Mouse (Mus musculus) ES-Bruce4 (cell line): ENCODE data around the gene Ppt1. TPM values are rescaled to one million over a fixed set of nuclear protein-coding genes. Genes with fewer than 3 reads are reported as not detected.
A peak's percentile ranks its signal among the peaks of the same experiment; 100 is the strongest.

ENCODE experiments used
- H3K27ac ChIP-seq: 2 replicates; pipeline ENCODE4 v1.5.1; 2012; ENCODE audit warnings: low read length, inconsistent platforms; ENCODE audit not compliant: insufficient read depth
- H3K27me3 ChIP-seq: 2 replicates; pipeline ENCODE4 v1.6.1; 2012; ENCODE audit warnings: mild to moderate bottlenecking, low read length, inconsistent platforms; ENCODE audit not compliant: control insufficient read depth, poor library complexity, insufficient read depth, severe bottlenecking
- H3K36me3 ChIP-seq: 2 replicates; pipeline ENCODE4 v1.6.1; 2012; ENCODE audit warnings: inconsistent platforms, mild to moderate bottlenecking, low read length, moderate library complexity; ENCODE audit not compliant: control insufficient read depth, poor library complexity, insufficient read depth, severe bottlenecking
- H3K4me1 ChIP-seq: one replicate; pipeline ENCODE4 v1.8.1; 2011; ENCODE audit warnings: low read length; ENCODE audit not compliant: control insufficient read depth, insufficient read depth
- H3K4me3 ChIP-seq: 2 replicates; pipeline ENCODE4 v1.5.1; 2011; ENCODE audit warnings: low read depth, mild to moderate bottlenecking, low read length
- H3K9ac ChIP-seq: 2 replicates; pipeline ENCODE4 v1.6.1; 2012; ENCODE audit warnings: low read depth, mild to moderate bottlenecking, inconsistent platforms; ENCODE audit not compliant: poor library complexity, severe bottlenecking
- H3K9me3 ChIP-seq: replicated peaks from 2 replicates; pipeline ENCODE4 v1.6.1; 2012; ENCODE audit warnings: mild to moderate bottlenecking, low read length, inconsistent platforms; ENCODE audit not compliant: control insufficient read depth, poor library complexity, insufficient read depth, severe bottlenecking
- CTCF ChIP-seq: IDR thresholded peaks from one replicate; pipeline ENCODE4 v1.8.1; 2011; ENCODE audit warnings: low read depth, low read length
- EP300 ChIP-seq: IDR thresholded peaks from 2 replicates; pipeline ENCODE4 v1.6.1; 2011; ENCODE audit warnings: low read depth, low read length; ENCODE audit not compliant: insufficient read depth
- POLR2A ChIP-seq: IDR thresholded peaks from one replicate; pipeline ENCODE4 v1.8.1; 2011; ENCODE audit warnings: low read length; ENCODE audit not compliant: insufficient read depth
- polyA plus RNA-seq: library from polyadenylated mRNA; stranded (reverse); fragments of >200 nt; gene quantifications from 2 replicates; pipeline ENCODE4 v1.2.4, GENCODE M21; 2011; ENCODE audit warnings: low read depth; ENCODE audit not compliant: missing spikeins, insufficient read depth, insufficient read length

Ppt1 gene
- polyA plus RNA-seq, 1 experiment, result 19.9 TPM

DNA sequence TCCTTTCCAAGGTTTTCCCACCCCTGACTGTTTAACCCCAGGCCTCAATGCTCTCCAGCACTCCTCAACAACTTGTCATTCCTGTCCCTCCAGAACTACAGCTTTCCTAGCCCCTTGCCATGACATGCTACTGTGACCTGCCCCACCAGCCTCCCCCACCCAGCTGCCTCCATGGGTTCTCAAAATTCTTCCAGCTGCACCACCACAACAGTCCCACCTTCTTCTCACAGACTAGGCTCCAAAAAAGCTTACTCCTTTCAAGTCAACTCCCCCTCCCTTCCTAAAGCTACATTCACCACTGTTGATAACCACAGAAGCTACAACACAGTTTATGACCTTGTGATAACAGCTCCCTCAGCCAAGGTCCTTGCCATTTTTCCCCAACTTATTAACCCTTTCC lies 8.4 kb upstream of the Ppt1 start:
- no peak overlapping the region for H3K4me3 ChIP-seq
- H3K27ac ChIP-seq, result no peak overlapping the region
- no peaks in the 10 kb centered on the region for H3K27me3 ChIP-seq
- no peaks in the 10 kb centered on the region for H3K4me1 ChIP-seq
- H3K36me3 ChIP-seq, result no peaks in the 10 kb centered on the region
- TF ChIP-seq POLR2A, result no peak
- peaks cover 6% of the 10 kb centered on the region for H3K9me3 ChIP-seq
- H3K9ac ChIP-seq, result no peak overlapping the region

DNA sequence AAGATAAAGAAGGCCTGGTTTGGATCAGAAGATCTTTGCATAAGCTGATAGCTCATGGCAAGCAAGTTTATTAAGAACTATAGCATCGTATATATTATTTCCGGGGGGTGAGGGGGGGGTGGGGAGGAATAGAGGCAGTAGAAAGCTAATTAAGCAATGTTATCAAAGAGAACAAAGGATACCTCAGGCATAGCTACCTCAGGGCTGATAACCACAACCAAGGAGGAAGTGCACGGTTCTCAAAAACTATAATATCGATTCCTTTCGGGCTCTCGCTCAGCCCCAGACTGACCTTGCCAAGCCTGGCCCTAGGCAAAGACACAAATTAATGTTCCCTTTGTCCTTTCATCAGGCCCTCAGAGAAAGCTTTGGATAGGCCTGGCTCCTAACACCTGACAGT lies 6.7 kb upstream of the Ppt1 start:
- TF ChIP-seq EP300, result no peak
- no peak for TF ChIP-seq CTCF
- no peak for TF ChIP-seq POLR2A
- no peaks in the 10 kb centered on the region for H3K27me3 ChIP-seq
- H3K4me3 ChIP-seq, result no peak overlapping the region
- H3K27ac ChIP-seq, result no peak overlapping the region
- peaks cover 6% of the 10 kb centered on the region for H3K9me3 ChIP-seq
- H3K9ac ChIP-seq, result no peak overlapping the region
- no peaks in the 10 kb centered on the region for H3K4me1 ChIP-seq
- H3K36me3 ChIP-seq, result no peaks in the 10 kb centered on the region

DNA sequence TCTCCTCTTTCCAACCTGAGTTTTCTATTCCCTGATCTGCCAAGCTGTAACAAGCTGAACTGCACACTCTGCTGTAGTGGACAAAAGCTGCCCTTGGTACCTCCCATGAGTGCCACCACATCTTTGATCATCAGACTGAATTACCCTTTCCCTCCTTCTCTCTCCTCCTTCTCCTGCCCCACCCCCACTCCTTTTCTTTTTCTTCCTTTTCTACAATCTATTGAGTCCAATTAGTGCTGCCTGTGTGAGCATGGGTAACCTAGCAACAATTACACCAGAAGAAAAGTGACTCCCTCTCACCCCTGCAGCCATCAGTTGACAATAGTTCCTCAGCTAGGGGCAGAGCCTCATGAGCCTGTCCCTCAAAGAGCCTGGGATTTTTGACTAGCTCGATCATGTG lies 4.2 kb upstream of the Ppt1 start:
- Histone ChIP-seq H3K9ac (no peak overlapping the region), H3K9me3 (no peaks in the 10 kb centered on the region), H3K36me3 (no peaks in the 10 kb centered on the region), H3K27me3 (no peaks in the 10 kb centered on the region), H3K27ac (no peak overlapping the region), H3K4me3 (no peak overlapping the region), H3K4me1 (peaks cover under 1% of the 10 kb centered on the region)
- TF ChIP-seq EP300 (no peak), POLR2A (no peak), CTCF (no peak)

DNA sequence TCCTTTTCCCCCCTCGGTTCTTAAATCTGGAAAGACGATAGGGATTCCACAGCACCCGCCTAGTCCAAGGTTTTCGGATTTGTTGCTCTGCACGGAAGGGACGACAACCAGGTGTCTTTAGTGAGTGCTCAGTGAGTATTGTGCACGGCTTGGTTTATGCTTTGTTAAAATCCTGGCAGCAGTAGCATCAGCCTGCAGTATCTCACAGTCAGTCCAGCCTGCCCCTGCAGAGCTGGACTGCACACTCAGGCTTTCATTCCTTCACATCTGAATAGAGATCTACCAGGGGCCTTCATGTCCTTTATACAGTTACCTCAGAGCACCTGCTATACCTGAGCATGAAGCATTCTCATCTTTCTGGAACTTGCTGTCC lies 347 bp downstream of the Ppt1 start:
- H3K27ac ChIP-seq, result no peak overlapping the region
- peak overlapping the region; percentile 71 for H3K4me3 ChIP-seq
- H3K9ac ChIP-seq, result peak overlapping the region; percentile 19
- no peaks in the 10 kb centered on the region for H3K27me3 ChIP-seq
- no peaks in the 10 kb centered on the region for H3K36me3 ChIP-seq
- H3K4me1 ChIP-seq, result peaks cover 1% of the 10 kb centered on the region
- no peaks in the 10 kb centered on the region for H3K9me3 ChIP-seq
- TF ChIP-seq CTCF (no peak), POLR2A (no peak), EP300 (no peak)

DNA sequence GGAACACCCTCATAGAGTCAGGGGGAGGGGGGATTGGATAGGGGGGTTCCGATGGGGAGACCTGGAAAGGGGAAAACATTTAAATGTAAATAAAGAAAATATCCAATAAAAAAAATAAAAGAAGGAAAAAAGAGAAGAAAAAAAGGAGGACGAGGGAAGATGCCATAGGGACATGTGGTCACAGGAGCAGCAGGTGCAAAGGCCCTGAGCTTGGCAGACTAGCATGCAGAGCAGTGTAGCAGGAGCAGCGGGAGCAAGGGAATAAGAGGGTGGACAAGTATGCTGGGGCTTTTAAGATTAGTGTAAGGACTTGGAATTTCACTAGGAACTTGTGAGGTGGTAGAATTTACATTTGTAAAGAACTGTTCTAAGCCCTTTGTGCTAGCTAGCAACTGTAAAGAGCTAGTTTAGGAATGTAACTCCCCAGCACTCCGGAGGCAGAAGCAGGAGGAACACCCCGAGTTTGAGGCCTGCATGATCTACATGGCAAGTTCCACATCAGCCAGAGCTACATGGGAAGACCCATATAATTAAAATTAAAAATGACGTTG lies 1.2 kb downstream of the Ppt1 start:
- no peaks in the 10 kb centered on the region for H3K36me3 ChIP-seq
- peaks cover 1% of the 10 kb centered on the region for H3K4me1 ChIP-seq
- H3K9me3 ChIP-seq, result peaks cover 4% of the 10 kb centered on the region; the same call in 1 of the 2 replicates
- 0 out of 2 replicates have a peak overlapping the region, but pooled peaks have one; percentile 19 for H3K9ac ChIP-seq
- no peak overlapping the region for H3K4me3 ChIP-seq
- TF ChIP-seq POLR2A, result no peak
- H3K27ac ChIP-seq, result no peak overlapping the region
- no peaks in the 10 kb centered on the region for H3K27me3 ChIP-seq

DNA sequence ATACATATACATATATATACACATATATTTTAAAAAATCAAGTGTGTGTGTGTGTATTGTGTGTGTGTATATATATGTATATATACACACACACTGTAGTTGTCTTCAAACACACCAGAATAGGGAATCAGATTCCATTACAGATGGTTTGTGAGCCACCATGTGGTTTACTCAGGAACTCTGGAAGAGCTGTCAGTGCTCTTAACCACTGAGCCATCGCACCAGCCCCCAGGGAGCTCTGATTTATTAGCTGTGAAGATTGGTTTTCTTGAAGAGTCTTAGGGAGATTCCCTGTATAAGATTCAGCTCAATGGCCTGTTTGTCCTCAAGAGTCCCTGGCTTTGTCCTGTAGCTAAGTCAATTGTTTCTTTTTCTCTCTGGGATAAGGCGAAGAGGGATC lies 2.0 kb downstream of the Ppt1 start:
- H3K9me3 ChIP-seq, result peaks cover 4% of the 10 kb centered on the region; the same call in 1 of the 2 replicates
- H3K36me3 ChIP-seq, result no peaks in the 10 kb centered on the region
- H3K4me1 ChIP-seq, result peaks cover 1% of the 10 kb centered on the region
- no peak overlapping the region for H3K27ac ChIP-seq
- H3K9ac ChIP-seq, result no peak overlapping the region
- no peak for TF ChIP-seq CTCF
- no peaks in the 10 kb centered on the region for H3K27me3 ChIP-seq
- no peak overlapping the region for H3K4me3 ChIP-seq
